Mouse (Mus musculus): ENCODE results near the gene Armc8.

DNA sequence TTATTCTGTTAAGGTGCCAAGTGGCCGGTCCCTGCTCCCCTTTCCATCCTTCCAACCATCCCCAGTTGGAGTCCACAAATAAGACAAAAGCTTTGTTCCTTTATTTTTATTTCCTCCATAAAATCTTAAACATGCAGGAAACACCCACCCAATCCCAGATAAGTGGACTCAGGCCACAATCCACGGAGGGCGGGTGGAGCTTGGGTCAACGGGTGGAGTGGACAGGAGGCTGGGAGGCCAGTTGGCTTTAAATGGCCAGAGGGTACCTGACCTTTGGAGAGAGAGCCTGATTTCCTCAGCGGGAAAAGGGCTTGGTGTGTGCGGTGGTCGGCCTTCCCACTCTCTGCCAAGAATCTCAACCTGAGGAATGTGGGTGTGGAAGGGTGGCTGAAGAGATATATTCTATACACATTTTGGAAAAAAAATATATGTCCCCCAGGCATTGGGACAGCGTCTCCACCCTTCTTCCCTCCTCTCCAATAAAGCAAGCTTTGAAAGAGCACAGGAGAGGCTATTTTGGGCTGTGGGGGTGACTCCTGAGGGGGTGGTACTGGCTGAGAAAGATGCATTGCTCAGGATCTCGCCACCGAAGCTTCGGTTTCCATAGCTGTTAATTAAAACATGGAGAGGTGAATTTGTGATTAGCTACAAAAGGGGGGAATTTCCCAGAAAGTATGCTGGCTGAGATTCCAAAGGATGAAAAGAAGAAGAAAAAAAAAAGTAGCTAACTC, 139.9 kb downstream of the Armc8 start:
- TF ChIP-seq CTCF (IDR thresholded peaks at IDR 0.05; ENCODE audit: low read depth) (no peak), EP300 (IDR thresholded peaks at IDR 0.05; ENCODE audit: low read depth) (no peak)

Data from heart, postnatal 0 days (tissue).